Mouse (Mus musculus): Measurements from ENCODE around the gene Metap2. TPM values are rescaled to one million over a fixed set of nuclear protein-coding genes. Genes with fewer than 3 reads are reported as not detected.

Gene Metap2
- polyA plus RNA-seq (2017; shearing (Covaris generic)) = 82.6 TPM

GRCm38 (mm10) chr10:93897043-93897646 is at the start of gene Metap2:
TSS of gene Metap2 (minus strand) at chr10:93897093.

GRCm38 (mm10) chr10:93830931-93831729 is 65.8 kb downstream of the Metap2 start, which contains the start of gene Usp44:
TSS of gene Usp44 (plus strand) at chr10:93831555.

Other genes with a start within 250 kb of the Metap2 start
- gene Usp44, start 65.5 kb downstream of the Metap2 start, polyA plus RNA-seq (2017; shearing (Covaris generic)) = not detected
- 12.7 TPM for gene Vezt, start 138.7 kb upstream of the Metap2 start, polyA plus RNA-seq (2017; shearing (Covaris generic))
- gene Fgd6, start 138.9 kb upstream of the Metap2 start, polyA plus RNA-seq (2017; shearing (Covaris generic)) = 2.4 TPM

Data from naive thymus-derived CD4-positive, alpha-beta T cell, adult 5 months (primary cell).